Mouse (Mus musculus): ENCODE data around the gene Gm11563. TPM values are rescaled to one million over a fixed set of nuclear protein-coding genes. Genes with fewer than 3 reads are reported as not detected.
"Not testable (repeated sequence)": the region's sequence is repeated elsewhere in the genome, so short reads cannot be mapped to it uniquely, and the experiment has no call there.

Gene Gm11563
- polyA plus RNA-seq (2016; fragmentation: Nextera tagmentation; extraction: Ambion mirVana): not detected in 2 replicates

DNA sequence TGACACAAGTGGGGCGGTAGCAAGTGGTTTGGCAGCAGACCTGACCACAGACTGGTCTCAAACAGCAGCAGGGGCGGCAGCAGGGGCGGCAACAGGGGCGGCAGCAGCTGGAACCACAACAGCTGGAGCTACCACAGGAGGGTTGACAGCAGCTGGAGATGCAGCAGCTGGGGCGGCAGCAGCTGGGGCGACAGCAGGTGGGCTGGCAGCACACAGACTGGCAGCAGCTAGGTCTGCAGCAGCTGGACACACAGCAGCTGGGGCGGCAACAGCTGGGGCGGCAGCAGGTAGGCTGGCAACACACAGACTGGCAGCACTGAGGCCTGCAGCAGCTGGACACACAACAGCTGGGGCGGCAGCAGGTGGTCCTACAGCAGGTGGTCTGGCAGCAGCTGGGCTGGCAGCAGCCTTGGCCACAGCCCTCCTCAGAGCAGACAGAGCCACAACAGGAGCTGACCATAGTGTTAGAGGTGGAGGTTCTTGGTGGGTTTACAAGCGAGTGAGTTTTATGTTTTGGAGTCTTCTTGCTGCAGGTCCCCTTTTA is at the start of gene Gm11563:
Gene Gm11563, minus strand, starts transcription at position 494 of the 544 bp plus-strand sequence.
- not testable (repeated sequence) for H3K4me2 ChIP-seq

GRCm38 (mm10) chr11:99690463-99690862 is 31.7 kb upstream of the Gm11563 start, which contains the start of gene Gm14190:
Gm14190 (minus strand) TSS chr11:99690740.
- Histone ChIP-seq H3K4me3 (no peak within 1 kb of the TSS), H3K4me1 (no peaks in the 10 kb centered on the region), H3K4me2 (no peak within 1 kb of the TSS), H3K9ac (no peak within 1 kb of the TSS), H3K27me3 (replicated peaks) (no peaks in the 10 kb centered on the region), H3K27ac (no peak within 1 kb of the TSS), H3K36me3 (no peaks in the 10 kb centered on the region), H3K9me3 (replicated peaks) (no peaks in the 10 kb centered on the region)
- no peak for ATAC-seq
- WGBS (ENCODE audit: insufficient replicate concordance): 67% methylated on average over 1 of the region's 1 CpGs

More for the DNA sequence above, at the start of gene Gm11563:
- not testable (repeated sequence) for H3K9ac ChIP-seq; H3K36me3 ChIP-seq; H3K27me3 ChIP-seq (replicated peaks); H3K4me3 ChIP-seq; H3K4me1 ChIP-seq; ATAC-seq; H3K9me3 ChIP-seq (replicated peaks); H3K27ac ChIP-seq
- 39% methylated on average over 10 of the region's 10 CpGs for WGBS (ENCODE audit: insufficient replicate concordance)

DNA sequence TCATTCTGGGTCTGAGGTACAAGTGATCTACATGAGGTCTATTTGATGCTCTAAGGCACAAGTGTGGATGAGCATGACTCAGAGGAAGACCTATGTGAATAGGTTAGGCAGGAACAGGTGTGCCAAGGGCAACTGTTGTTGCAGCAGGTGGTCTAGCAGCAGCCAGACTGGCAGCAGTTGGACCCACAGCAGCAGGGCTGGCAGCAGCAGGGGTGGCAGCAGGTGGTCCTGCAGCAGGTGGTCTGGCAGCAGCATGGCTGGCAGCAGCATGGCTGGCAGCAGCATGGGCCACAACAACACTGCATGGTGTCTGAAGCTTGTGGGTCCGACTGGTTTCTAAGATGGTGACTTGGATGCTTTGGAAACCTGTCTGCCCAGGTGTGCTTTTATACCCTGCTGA is 26.5 kb upstream of the Gm11563 start:
- H3K4me1 ChIP-seq; H3K27ac ChIP-seq; H3K9me3 ChIP-seq (replicated peaks); H3K27me3 ChIP-seq (replicated peaks); H3K4me3 ChIP-seq; H3K36me3 ChIP-seq; H3K9ac ChIP-seq; H3K4me2 ChIP-seq; ATAC-seq: not testable (repeated sequence)
- WGBS (ENCODE audit: insufficient replicate concordance): 61% methylated on average over 1 of the region's 1 CpGs

- no peak for ATAC-seq
- Histone ChIP-seq H3K27ac (no peak overlapping the region), H3K4me1 (no peaks in the 10 kb centered on the region), H3K27me3 (replicated peaks) (no peaks in the 10 kb centered on the region), H3K4me3 (no peak overlapping the region), H3K9ac (no peak overlapping the region), H3K9me3 (replicated peaks) (no peaks in the 10 kb centered on the region), H3K36me3 (no peaks in the 10 kb centered on the region), H3K4me2 (no peak overlapping the region)
- WGBS (ENCODE audit: insufficient replicate concordance): 58% methylated on average over 2 of the region's 2 CpGs
Measured at GRCm38 (mm10) chr11:99683481-99683880, 24.7 kb upstream of the Gm11563 start.

DNA sequence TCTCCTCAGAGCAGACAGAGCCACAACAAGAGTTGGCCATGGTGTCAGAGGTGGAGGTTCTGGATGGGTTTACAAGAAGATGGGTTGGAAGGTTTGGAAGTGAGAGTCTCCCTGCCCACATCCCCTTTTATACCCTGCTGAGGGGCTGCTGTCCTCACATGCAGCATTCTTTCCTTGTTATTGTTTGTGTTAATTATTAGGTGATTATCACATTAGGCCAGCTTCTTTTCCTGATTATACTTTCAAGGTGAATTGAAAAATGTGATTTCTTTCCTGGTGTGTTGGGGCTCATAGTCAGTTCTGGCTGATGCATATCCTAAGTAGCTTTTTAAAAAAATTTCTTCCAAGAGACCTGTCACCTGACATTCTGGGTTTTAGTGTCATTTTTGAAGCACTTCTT is 7.1 kb upstream of the Gm11563 start, which contains the start of gene Krtap4-6:
Gene Krtap4-6, minus strand, starts transcription at position 101 of the 400 bp plus-strand sequence.
- ATAC-seq: no peak
- no peak within 1 kb of the TSS for H3K4me3 ChIP-seq
- no peaks in the 10 kb centered on the region for H3K9me3 ChIP-seq (replicated peaks)
- H3K27me3 ChIP-seq (replicated peaks): no peaks in the 10 kb centered on the region
- H3K4me2 ChIP-seq: no peak within 1 kb of the TSS
- no peak within 1 kb of the TSS for H3K9ac ChIP-seq
- H3K27ac ChIP-seq: no peak within 1 kb of the TSS
- H3K36me3 ChIP-seq: no peaks in the 10 kb centered on the region
- no peaks in the 10 kb centered on the region for H3K4me1 ChIP-seq

- H3K27ac ChIP-seq: no peak overlapping the region
- no peak overlapping the region for H3K9ac ChIP-seq
- H3K4me2 ChIP-seq: no peak overlapping the region
- H3K9me3 ChIP-seq (replicated peaks): no peaks in the 10 kb centered on the region
- no peaks in the 10 kb centered on the region for H3K36me3 ChIP-seq
- H3K4me3 ChIP-seq: no peak overlapping the region
- H3K27me3 ChIP-seq (replicated peaks): no peaks in the 10 kb centered on the region
- WGBS (ENCODE audit: insufficient replicate concordance): 70% methylated on average over 10 of the region's 10 CpGs
- no peaks in the 10 kb centered on the region for H3K4me1 ChIP-seq
- ATAC-seq: no peak
Measured at GRCm38 (mm10) chr11:99662802-99663201, 4.0 kb upstream of the Gm11563 start.

- H3K27me3 ChIP-seq (replicated peaks): no peaks in the 10 kb centered on the region
- H3K9ac ChIP-seq: no peak overlapping the region
- H3K4me1 ChIP-seq: no peaks in the 10 kb centered on the region
- H3K9me3 ChIP-seq (replicated peaks): no peaks in the 10 kb centered on the region
- no peak overlapping the region for H3K27ac ChIP-seq
- no peaks in the 10 kb centered on the region for H3K36me3 ChIP-seq
- no peak overlapping the region for H3K4me2 ChIP-seq
- no peak overlapping the region for H3K4me3 ChIP-seq
- WGBS (ENCODE audit: insufficient replicate concordance): 73% methylated on average over 4 of the region's 4 CpGs
- no peak for ATAC-seq
Measured at GRCm38 (mm10) chr11:99659256-99659655, 496 bp upstream of the Gm11563 start.

- no peaks in the 10 kb centered on the region for H3K27me3 ChIP-seq (replicated peaks)
- H3K4me2 ChIP-seq: no peak overlapping the region
- no peaks in the 10 kb centered on the region for H3K4me1 ChIP-seq
- no peak for ATAC-seq
- no peaks in the 10 kb centered on the region for H3K36me3 ChIP-seq
- no peak overlapping the region for H3K9ac ChIP-seq
- 45% methylated on average over 5 of the region's 5 CpGs for WGBS (ENCODE audit: insufficient replicate concordance)
- no peaks in the 10 kb centered on the region for H3K9me3 ChIP-seq (replicated peaks)
- H3K4me3 ChIP-seq: no peak overlapping the region
- H3K27ac ChIP-seq: no peak overlapping the region
Measured at GRCm38 (mm10) chr11:99657051-99657450, 1.7 kb downstream of the Gm11563 start.

- 50% methylated on average over 2 of the region's 2 CpGs for WGBS (ENCODE audit: insufficient replicate concordance)
- Histone ChIP-seq H3K4me2 (no peak within 1 kb of the TSS), H3K9ac (no peak within 1 kb of the TSS), H3K27ac (no peak within 1 kb of the TSS), H3K4me3 (no peak within 1 kb of the TSS), H3K27me3 (replicated peaks) (no peaks in the 10 kb centered on the region), H3K9me3 (replicated peaks) (no peaks in the 10 kb centered on the region), H3K36me3 (no peaks in the 10 kb centered on the region), H3K4me1 (no peaks in the 10 kb centered on the region)
- ATAC-seq: no peak
Measured at GRCm38 (mm10) chr11:99650136-99650535, 8.6 kb downstream of the Gm11563 start, which contains the start of gene Gm11555. Gm11555 (minus strand) TSS chr11:99650236.

DNA sequence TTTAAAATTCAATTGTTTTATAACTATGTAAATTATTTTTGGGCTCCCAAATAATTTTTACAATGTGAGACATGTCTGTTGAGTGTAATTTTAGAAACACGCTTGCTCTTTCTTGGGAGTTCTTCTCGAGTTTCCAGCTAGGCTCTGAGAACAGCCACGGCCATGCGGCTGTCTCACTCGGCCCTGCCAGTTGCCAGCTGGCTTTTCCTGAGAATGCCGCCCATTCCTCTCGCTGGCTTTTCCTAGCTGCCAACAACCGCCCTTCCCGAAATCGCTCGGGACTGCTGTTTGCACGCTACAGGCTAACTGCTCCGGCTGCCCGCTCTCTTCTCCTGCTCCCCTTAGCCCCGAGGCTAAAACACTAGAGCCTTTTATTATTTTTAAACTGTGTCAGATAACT is 12.3 kb downstream of the Gm11563 start:
- H3K27ac ChIP-seq: no peak overlapping the region
- H3K36me3 ChIP-seq: no peaks in the 10 kb centered on the region
- H3K4me1 ChIP-seq: no peaks in the 10 kb centered on the region
- H3K27me3 ChIP-seq (replicated peaks): no peaks in the 10 kb centered on the region
- H3K4me2 ChIP-seq: no peak overlapping the region
- no peak for ATAC-seq
- H3K9me3 ChIP-seq (replicated peaks): no peaks in the 10 kb centered on the region
- H3K9ac ChIP-seq: no peak overlapping the region
- WGBS (ENCODE audit: insufficient replicate concordance): 85% methylated on average over 15 of the region's 15 CpGs
- H3K4me3 ChIP-seq: no peak overlapping the region

- no peaks in the 10 kb centered on the region for H3K4me1 ChIP-seq
- no peaks in the 10 kb centered on the region for H3K27me3 ChIP-seq (replicated peaks)
- H3K9ac ChIP-seq: no peak overlapping the region
- no peak overlapping the region for H3K27ac ChIP-seq
- WGBS (ENCODE audit: insufficient replicate concordance): 56% methylated on average over 3 of the region's 3 CpGs
- no peak overlapping the region for H3K4me2 ChIP-seq
- no peaks in the 10 kb centered on the region for H3K36me3 ChIP-seq
- ATAC-seq: no peak
- H3K4me3 ChIP-seq: no peak overlapping the region
- no peaks in the 10 kb centered on the region for H3K9me3 ChIP-seq (replicated peaks)
Measured at GRCm38 (mm10) chr11:99644351-99644750, 14.4 kb downstream of the Gm11563 start.

DNA sequence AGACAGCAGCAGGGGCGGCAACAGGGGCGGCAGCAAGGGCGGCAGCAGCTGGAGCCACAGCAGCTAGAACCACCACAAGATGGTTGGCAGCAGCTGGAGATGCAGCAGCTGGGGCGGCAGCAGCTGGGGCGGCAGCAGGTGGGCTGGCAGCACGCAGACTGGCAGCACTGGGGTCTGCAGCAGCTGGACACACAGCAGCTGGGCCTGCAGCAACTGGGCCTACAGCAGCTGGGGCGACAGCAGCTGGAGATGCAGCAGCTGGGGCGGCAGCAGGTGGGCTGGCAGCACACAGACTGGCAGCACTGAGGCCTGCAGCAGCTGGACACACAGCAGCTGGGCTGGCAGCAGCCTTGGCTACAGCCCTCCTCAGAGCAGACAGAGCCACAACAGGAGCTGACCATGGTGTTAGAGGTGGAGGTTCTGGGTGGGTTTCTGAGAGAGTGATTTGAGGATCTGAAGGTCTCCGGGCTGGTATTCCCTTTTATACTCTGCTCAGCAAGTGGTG is 15.1 kb downstream of the Gm11563 start, which contains the start of gene Krtap4-7:
Gene Krtap4-7, minus strand, starts transcription at position 455 of the 505 bp plus-strand sequence.
- not testable (repeated sequence) for H3K27me3 ChIP-seq (replicated peaks); H3K36me3 ChIP-seq; H3K4me1 ChIP-seq; H3K4me3 ChIP-seq; H3K9me3 ChIP-seq (replicated peaks); H3K4me2 ChIP-seq; H3K27ac ChIP-seq; ATAC-seq; H3K9ac ChIP-seq
- 75% methylated on average over 9 of the region's 9 CpGs for WGBS (ENCODE audit: insufficient replicate concordance)

- Histone ChIP-seq H3K4me1 (no peaks in the 10 kb centered on the region), H3K9ac (no peak overlapping the region), H3K27ac (no peak overlapping the region), H3K9me3 (replicated peaks) (no peaks in the 10 kb centered on the region), H3K27me3 (replicated peaks) (no peaks in the 10 kb centered on the region), H3K4me3 (no peak overlapping the region), H3K4me2 (no peak overlapping the region), H3K36me3 (no peaks in the 10 kb centered on the region)
- WGBS (ENCODE audit: insufficient replicate concordance): 25% methylated on average over 1 of the region's 1 CpGs
- ATAC-seq: no peak
Measured at GRCm38 (mm10) chr11:99640926-99641325, 17.8 kb downstream of the Gm11563 start.

All from liver, embryonic 12.5 days (tissue).